Mouse (Mus musculus): ENCODE measurements at regions not wholly inside any gene's neighbourhood (a gene's known extent, or its start where the extent isn't known, plus 50 kb on each side); places are given as distances from the start of the nearest gene placed in this dataset.
"Not testable (repeated sequence)": the region's sequence is repeated elsewhere in the genome, so short reads cannot be mapped to it uniquely, and the experiment has no call there.

- no peak for DNase-seq
These were observed 57.6 kb downstream of the Tmem270 start for GRCm38 (mm10) chr5:134848981-134849380.

GRCm38 (mm10) chr5:134848571-134848970 is 58.0 kb downstream of the Tmem270 start:
- no peak for DNase-seq

GRCm38 (mm10) chr5:134845416-134845815 is 61.1 kb downstream of the Tmem270 start:
- DNase-seq = no peak

- not testable (repeated sequence) for DNase-seq
These were observed 62.3 kb downstream of the Tmem270 start for GRCm38 (mm10) chr5:134844216-134844615.

- no peak for DNase-seq
These were observed 65.1 kb downstream of the Tmem270 start for GRCm38 (mm10) chr5:134841205-134841980.

GRCm38 (mm10) chr5:134836489-134836888 is 70.0 kb downstream of the Tmem270 start:
- DNase-seq = no peak

GRCm38 (mm10) chr5:134832896-134833295 is 73.6 kb downstream of the Tmem270 start:
- no peak for DNase-seq

GRCm38 (mm10) chr5:134817671-134818070 is 70.5 kb upstream of the Eln start:
- no peak for DNase-seq

- DNase-seq = no peak
These were observed 62.0 kb upstream of the Eln start for GRCm38 (mm10) chr5:134809121-134809520.

GRCm38 (mm10) chr5:134804291-134805049 is 57.3 kb upstream of the Eln start:
- no peak for DNase-seq

- no peak for DNase-seq
These were observed 55.1 kb upstream of the Eln start for GRCm38 (mm10) chr5:134802161-134802719.

GRCm38 (mm10) chr5:134800481-134800880 is 53.4 kb upstream of the Eln start:
- no peak for DNase-seq

GRCm38 (mm10) chr5:134799911-134800310 is 52.8 kb upstream of the Eln start:
- DNase-seq = no peak

- DNase-seq = peak; percentile 13
These were observed 50.6 kb upstream of the Eln start for GRCm38 (mm10) chr5:134797688-134798094.
